Mouse (Mus musculus) retina, adult 2 months (tissue): Measurements from ENCODE around the gene Nodal.

Experiments
- DNase-seq: peaks from one replicate; pipeline ENCODE4 v3.0.0-alpha.2; 2012; ENCODE audit warnings: low read depth, low spot score

The Nodal gene

DNA sequence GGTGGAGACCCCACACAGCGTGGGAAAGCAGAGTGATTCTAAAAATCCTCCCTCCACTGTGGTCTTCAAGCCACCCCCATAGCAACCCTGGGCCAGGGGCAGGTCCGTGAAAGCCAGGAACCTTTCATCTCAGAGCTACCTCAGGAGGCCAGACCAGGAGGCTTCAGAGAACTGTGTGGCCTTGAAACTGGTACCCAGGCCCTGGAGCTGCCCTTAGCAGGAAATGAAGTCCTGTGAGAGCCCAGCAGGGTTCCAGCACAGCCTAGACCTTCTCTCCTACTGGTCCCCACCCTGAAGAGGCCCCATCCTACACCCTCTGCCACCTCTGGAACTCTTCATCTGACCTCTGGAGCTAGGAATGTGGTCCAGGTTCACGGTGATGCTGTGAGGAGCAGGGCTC is 19.6 kb upstream of the Nodal start:
- no peak for DNase-seq

DNA sequence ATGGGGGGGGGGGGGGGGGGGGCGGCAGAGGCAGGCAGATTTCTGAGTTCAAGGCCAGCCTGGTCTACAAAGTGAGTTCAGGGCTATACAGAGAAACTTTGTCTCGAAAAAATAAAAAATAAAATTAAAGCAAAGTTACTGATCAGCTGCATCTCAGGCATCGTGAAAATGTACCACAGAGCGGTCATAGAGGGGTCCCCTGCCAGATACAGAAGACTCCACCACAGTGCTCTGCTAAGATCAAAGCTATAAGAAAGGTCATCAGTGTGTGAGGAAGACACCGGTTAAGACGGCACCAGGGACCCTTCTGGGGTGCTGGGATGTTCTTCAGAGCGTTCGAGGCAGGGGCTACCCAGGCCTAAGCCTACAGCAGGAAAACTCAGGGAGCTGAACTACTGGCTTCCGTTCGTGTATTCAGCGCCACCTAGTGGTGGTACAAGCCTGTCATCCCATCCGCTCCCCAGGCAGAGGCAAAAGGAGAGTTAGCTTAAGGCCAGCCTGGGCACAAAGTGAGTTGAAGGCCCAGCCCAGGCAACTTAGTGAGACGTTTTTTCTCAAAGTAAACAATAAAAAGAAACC is 18.5 kb upstream of the Nodal start:
- DNase-seq = no peak

DNA sequence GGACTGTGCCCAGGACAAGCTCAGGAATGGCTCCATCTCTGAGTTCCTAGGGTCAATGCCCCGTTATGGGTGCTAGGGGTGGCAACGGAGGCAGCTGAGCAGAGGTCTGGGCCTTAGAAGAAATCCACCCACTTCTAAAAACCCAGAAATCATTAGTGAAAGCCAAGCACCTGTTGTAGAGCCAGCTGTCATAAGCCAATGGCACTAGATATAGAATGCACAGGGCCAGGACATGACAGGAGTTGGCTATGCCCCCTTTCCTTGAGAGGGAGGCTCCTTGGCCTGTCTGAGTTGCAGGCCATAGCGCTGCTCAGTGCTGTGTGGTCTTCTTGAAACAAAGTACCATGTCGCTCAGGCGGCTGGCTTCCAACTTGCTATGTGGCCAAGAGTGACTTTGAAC is 17.4 kb upstream of the Nodal start:
- no peak for DNase-seq

GRCm38 (mm10) chr10:61402480-61402879 is 15.3 kb upstream of the Nodal start:
- DNase-seq = no peak

- no peak for DNase-seq
These were observed 14.9 kb upstream of the Nodal start for GRCm38 (mm10) chr10:61402911-61403310.

DNA sequence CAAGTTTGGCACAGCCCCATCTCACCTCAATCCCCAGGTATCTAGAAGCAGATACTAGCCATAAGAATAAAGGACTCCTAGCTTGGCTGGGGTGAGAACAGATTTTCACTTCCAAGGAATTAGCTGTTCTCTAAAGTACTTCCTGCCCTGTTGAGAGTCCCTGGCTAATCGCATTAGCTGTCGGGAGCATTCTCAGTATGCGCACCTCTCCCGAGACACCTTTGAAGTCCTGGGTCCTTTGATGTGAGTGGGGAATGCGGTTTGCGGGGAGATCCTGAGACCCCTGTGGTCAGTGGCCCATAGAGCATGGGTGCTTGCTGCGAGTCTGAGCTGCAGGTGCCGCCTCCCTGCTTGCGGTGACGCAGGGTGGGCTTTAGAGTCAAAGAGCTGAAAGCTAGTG is 11.8 kb upstream of the Nodal start:
- DNase-seq = no peak

GRCm38 (mm10) chr10:61409776-61410175 is 8.0 kb upstream of the Nodal start:
- no peak for DNase-seq

GRCm38 (mm10) chr10:61410193-61410592 is 7.6 kb upstream of the Nodal start:
- no peak for DNase-seq

GRCm38 (mm10) chr10:61412910-61413625 is 4.7 kb upstream of the Nodal start:
- no peak for DNase-seq

- no peak for DNase-seq
These were observed 2.5 kb upstream of the Nodal start for GRCm38 (mm10) chr10:61415240-61415639.

GRCm38 (mm10) chr10:61415890-61416289 is 1.9 kb upstream of the Nodal start:
- DNase-seq = no peak

GRCm38 (mm10) chr10:61416561-61416960 is 1.2 kb upstream of the Nodal start:
- DNase-seq = no peak

- no peak for DNase-seq
These were observed 726 bp upstream of the Nodal start for GRCm38 (mm10) chr10:61417046-61417445.

- DNase-seq = no peak
These were observed 544 bp downstream of the Nodal start for GRCm38 (mm10) chr10:61418131-61418900.

DNA sequence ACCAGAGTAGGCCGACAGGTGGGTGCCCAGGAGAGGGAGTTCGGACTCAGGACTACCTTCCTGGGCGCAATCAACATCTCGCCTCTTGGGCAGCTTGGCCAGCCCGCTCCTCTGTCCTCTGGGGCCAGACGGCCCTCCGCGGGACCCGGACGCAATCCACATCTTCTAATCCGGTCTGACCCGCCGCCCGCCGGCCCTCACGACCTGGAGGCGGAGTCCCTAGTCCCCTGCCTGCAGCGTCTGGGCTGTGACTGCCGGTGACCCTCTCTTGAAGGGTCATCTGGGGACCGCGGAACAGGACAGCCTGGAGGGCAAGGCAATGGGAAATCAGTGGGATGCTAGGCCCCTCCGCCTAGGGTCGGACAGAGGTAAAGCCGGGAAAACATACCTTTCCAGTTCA is 1.4 kb downstream of the Nodal start:
- no peak for DNase-seq

DNA sequence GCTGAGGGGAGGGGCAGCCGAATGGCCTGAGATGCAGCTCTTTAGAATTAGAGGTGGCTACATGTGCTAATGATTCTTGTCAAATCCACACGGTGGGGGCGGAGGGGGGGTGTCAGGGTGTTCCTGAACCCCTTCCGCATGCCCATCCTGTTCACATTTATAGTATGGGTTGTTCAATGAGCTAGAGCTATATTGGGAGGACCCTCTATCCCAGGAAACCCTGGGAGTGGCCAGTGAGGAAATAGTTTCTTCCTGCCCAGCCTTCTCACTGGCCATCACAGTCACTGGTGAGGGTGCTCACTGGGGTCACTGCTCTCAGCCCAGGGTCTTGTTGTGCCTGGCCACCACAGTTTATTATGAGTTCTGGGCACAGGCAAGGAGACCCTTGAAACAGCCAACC is 2.2 kb downstream of the Nodal start:
- DNase-seq = no peak

DNA sequence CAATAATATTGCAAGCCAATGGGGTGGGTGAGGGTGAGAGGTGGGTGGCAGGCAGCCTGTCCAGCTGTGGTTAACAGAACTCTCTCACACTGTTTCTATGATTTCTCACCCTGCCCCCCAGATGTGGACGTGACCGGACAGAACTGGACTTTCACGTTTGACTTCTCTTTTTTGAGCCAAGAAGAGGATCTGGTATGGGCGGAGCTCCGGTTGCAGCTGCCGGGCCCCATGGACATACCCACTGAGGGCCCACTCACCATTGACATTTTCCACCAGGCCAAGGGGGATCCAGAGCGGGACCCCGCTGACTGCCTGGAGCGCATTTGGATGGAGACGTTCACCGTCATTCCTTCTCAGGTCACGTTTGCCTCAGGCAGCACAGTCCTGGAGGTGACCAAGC is 5.1 kb downstream of the Nodal start:
- DNase-seq = no peak

GRCm38 (mm10) chr10:61423289-61423688 is 5.5 kb downstream of the Nodal start:
- no peak for DNase-seq

- no peak for DNase-seq
These were observed 6.7 kb downstream of the Nodal start for GRCm38 (mm10) chr10:61424500-61424899.

- no peak for DNase-seq
These were observed 7.3 kb downstream of the Nodal start for GRCm38 (mm10) chr10:61425047-61425446.

DNA sequence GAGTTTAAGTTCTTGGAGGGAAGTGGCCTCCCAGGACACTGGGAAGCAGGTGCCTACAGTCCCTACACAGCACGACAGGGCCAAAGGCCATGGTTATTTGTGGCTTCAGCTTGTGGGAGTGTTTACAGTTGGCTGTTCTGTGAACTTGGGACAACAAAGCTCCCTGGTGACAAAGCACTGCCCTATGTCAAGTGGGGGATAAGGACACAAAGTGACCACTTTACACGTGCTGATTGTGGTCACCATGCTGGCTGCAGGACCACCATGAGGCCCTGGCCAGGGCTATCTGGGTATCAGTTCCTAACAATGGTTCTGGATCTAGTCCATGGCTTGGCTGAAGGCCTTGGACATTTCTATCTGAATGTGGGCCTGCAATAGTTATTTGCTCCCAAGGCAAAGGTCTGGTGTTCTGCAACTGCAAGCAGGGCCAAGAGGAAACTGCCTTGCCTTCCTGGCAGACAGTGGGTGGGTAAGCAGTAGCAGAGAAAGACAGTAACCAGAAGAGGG is 8.5 kb downstream of the Nodal start:
- no peak for DNase-seq

DNA sequence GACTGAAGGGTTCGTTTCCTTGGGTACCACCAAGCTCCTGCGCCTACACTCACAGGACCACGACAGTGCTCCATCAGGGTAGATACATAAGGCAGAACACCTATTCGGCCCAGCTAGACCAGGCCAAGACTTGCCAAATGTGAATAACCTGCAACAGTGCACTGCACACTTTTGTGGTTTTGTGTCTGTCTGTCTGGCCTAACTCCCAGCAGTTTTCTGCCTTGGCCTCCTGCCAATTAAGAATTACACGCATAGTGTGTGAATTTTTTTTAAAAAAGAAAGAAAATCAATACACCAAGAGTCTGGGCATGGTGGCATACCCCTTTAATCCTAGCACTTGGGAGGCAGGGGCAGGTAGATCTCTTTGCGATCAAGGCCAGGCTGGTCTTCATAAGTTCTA is 10.2 kb downstream of the Nodal start:
- DNase-seq = no peak

DNA sequence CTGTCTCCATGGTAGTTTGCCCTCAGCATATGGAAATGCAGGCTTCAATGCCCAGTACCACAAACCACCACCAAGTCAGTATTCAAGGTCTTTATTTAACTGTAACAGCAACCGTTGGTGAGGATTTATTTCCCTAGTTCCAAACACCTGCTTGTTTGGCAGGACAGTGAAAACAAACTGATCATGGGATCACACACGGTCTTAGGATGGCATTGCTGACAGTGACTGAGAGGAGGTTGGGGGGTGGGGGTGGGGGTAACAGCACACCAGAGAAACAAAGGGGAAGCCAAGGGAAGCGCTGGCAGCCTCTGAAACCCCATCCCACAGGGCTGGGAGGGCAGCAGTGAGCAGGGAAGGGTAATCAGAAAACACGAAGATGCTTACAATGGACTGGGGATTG is 10.6 kb downstream of the Nodal start:
- no peak for DNase-seq
